Mouse (Mus musculus) small intestine, adult 2 months (tissue): ENCODE results near the gene Rasa1. TPM values are rescaled to one million over a fixed set of nuclear protein-coding genes. Genes with fewer than 3 reads are reported as not detected.

Experiments
- H3K27ac ChIP-seq: fragments of 200-500 bp; 2 replicates; pipeline ENCODE4 v1.5.1; 2012; ENCODE audit warnings: low read depth, low read length, control low read depth, inconsistent platforms; ENCODE audit not compliant: insufficient read depth
- H3K27me3 ChIP-seq: fragments of 200-500 bp; 2 replicates; pipeline ENCODE4 v1.6.1; 2012; ENCODE audit warnings: mild to moderate bottlenecking, moderate library complexity, low read length, inconsistent platforms; ENCODE audit not compliant: control insufficient read depth, insufficient read depth
- H3K36me3 ChIP-seq: fragments of 200-500 bp; 2 replicates; pipeline ENCODE4 v1.6.1; 2012; ENCODE audit warnings: mild to moderate bottlenecking, low read length, control low read depth, inconsistent platforms; ENCODE audit not compliant: control insufficient read depth, insufficient read depth
- H3K4me1 ChIP-seq: fragments of 200-500 bp; 2 replicates; pipeline ENCODE4 v1.6.1; 2012; ENCODE audit warnings: low read length, inconsistent platforms, mixed read lengths; ENCODE audit not compliant: control insufficient read depth, insufficient read depth, insufficient read length
- H3K4me3 ChIP-seq: fragments of 200-500 bp; 2 replicates; pipeline ENCODE4 v1.5.1; 2012; ENCODE audit warnings: low read depth, mild to moderate bottlenecking, control low read depth, inconsistent platforms, low read length, moderate library complexity
- CTCF ChIP-seq: fragments of 200-500 bp; IDR thresholded peaks from 2 replicates; pipeline ENCODE4 v1.5.1; 2012; ENCODE audit warnings: low read depth, mild to moderate bottlenecking, control low read depth, inconsistent platforms, low read length, moderate library complexity, mixed read lengths; ENCODE audit not compliant: insufficient replicate concordance, insufficient read length; ENCODE audit errors: extremely low read depth
- POLR2A ChIP-seq: fragments of 200-500 bp; IDR thresholded peaks from 2 replicates; pipeline ENCODE4 v1.6.1; 2012; ENCODE audit warnings: low read depth, mild to moderate bottlenecking, control low read depth, inconsistent platforms, low read length, moderate library complexity
- WGBS: fragments of 180-500 bp; shearing (Covaris S2); methylation state at CpG from one replicate; pipeline ENCODE4 v1.1.7; 2018; 5-methylcytosine and 5-hydroxymethylcytosine counted together
- polyA plus RNA-seq: library from polyadenylated mRNA; depleted of rRNA; stranded (reverse); fragments of >200 nt; gene quantifications from 2 replicates; pipeline ENCODE4 v1.2.3, GENCODE M21; 2012; rRNA removed

Rasa1 gene
- polyA plus RNA-seq: 1.5 and 3.2 TPM in 2 replicates

GRCm38 (mm10) chr13:85288843-85289713 lies at the start of gene Rasa1:
Rasa1 (minus strand) TSS chr13:85289130.
- TF ChIP-seq CTCF (no peak), POLR2A (peak; percentile 64)
- Histone ChIP-seq H3K27me3 (no peaks in the 10 kb centered on the region), H3K27ac (peak within 1 kb of the TSS; percentile 83), H3K4me3 (peak within 1 kb of the TSS; percentile 85), H3K4me1 (no peaks in the 10 kb centered on the region), H3K36me3 (no peaks in the 10 kb centered on the region)
- WGBS: under 1% methylated on average over 94 of the region's 97 CpGs

- Histone ChIP-seq H3K27ac (no peak overlapping the region), H3K36me3 (no peaks in the 10 kb centered on the region), H3K27me3 (no peaks in the 10 kb centered on the region), H3K4me1 (no peaks in the 10 kb centered on the region), H3K4me3 (no peak overlapping the region)
- TF ChIP-seq POLR2A (no peak), CTCF (no peak)
- 64% methylated on average over 2 of the region's 2 CpGs for WGBS
Observed at GRCm38 (mm10) chr13:85311547-85311946, 22.6 kb upstream of the Rasa1 start.

- TF ChIP-seq POLR2A (no peak), CTCF (no peak)
- WGBS: 58% methylated on average over 5 of the region's 5 CpGs
- Histone ChIP-seq H3K4me3 (no peak overlapping the region), H3K27me3 (no peaks in the 10 kb centered on the region), H3K36me3 (no peaks in the 10 kb centered on the region), H3K27ac (no peak overlapping the region), H3K4me1 (no peaks in the 10 kb centered on the region)
Observed at GRCm38 (mm10) chr13:85310968-85311367, 22.0 kb upstream of the Rasa1 start.

- TF ChIP-seq POLR2A (no peak), CTCF (no peak)
- Histone ChIP-seq H3K36me3 (no peaks in the 10 kb centered on the region), H3K27me3 (no peaks in the 10 kb centered on the region), H3K27ac (no peak overlapping the region), H3K4me1 (no peaks in the 10 kb centered on the region), H3K4me3 (no peak overlapping the region)
- 88% methylated on average over 2 of the region's 2 CpGs for WGBS
Observed at GRCm38 (mm10) chr13:85310483-85310882, 21.6 kb upstream of the Rasa1 start.

GRCm38 (mm10) chr13:85306039-85306438 lies 17.1 kb upstream of the Rasa1 start:
- TF ChIP-seq CTCF: no peak
- TF ChIP-seq POLR2A: no peak
- Histone ChIP-seq H3K4me3 (no peak overlapping the region), H3K36me3 (no peaks in the 10 kb centered on the region), H3K4me1 (no peaks in the 10 kb centered on the region), H3K27ac (no peak overlapping the region), H3K27me3 (no peaks in the 10 kb centered on the region)

GRCm38 (mm10) chr13:85290651-85291050 lies 1.7 kb upstream of the Rasa1 start:
- Histone ChIP-seq H3K4me1 (no peaks in the 10 kb centered on the region), H3K27ac (no peak overlapping the region), H3K27me3 (no peaks in the 10 kb centered on the region), H3K4me3 (no peak overlapping the region), H3K36me3 (no peaks in the 10 kb centered on the region)
- TF ChIP-seq CTCF (no peak), POLR2A (no peak)
- WGBS: 5% methylated on average over 1 of the region's 1 CpGs

GRCm38 (mm10) chr13:85288574-85288842 lies 422 bp downstream of the Rasa1 start:
- Histone ChIP-seq H3K27me3 (no peaks in the 10 kb centered on the region), H3K4me3 (peak overlapping the region; percentile 85), H3K36me3 (no peaks in the 10 kb centered on the region), H3K4me1 (no peaks in the 10 kb centered on the region), H3K27ac (peak overlapping the region; percentile 78)
- TF ChIP-seq POLR2A (no peak), CTCF (no peak)
- WGBS: under 1% methylated on average over 34 of the region's 35 CpGs
